Comparison of ENCODE assay signal across 18 mouse cellular contexts in the genomic region with DNA sequence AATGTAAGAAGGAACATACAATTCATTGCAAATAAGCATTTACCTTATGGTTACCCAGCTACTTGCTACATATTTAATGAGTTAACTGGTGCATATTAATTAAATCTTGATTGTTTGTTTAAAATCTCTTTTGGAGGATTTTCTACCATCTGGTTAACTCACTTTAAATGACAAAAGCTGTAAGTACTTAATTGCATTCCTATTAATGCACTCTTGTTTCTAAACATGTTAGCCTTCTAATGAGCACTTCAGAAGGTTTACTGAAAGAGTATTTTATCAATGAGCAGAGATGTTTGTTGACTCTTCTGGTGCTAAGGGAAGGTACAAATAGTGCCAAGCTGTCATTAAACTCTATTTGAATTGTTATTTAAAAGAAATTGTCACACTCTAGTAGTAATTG.
"Had no signal": no experiment of that assay in that cellular context is flagged by ENCODE, and none has a peak within 500 bp of the region (broad histone marks: within the 10 kb centered on the region; RNA-seq: fewer than 3 reads in every experiment).

No protein-coding gene starts in this region.

- ATAC-seq: midbrain, embryonic 16.5 days had no signal

- H3K4me2 ChIP-seq: lung, embryonic 14.5 days; midbrain, embryonic 12.5 days; neural tube, embryonic 13.5 days; neural tube, embryonic 15.5 days had no signal

- H3K4me1 ChIP-seq: midbrain, embryonic 10.5 days; midbrain, embryonic 12.5 days; neural tube, embryonic 13.5 days; neural tube, embryonic 15.5 days had no signal

- H3K9ac ChIP-seq: lung, embryonic 14.5 days; midbrain, embryonic 12.5 days; neural tube, embryonic 13.5 days; neural tube, embryonic 15.5 days had no signal

- DNase-seq: lung, adult 18-20 months; lung, embryonic 14.5 days; lung, postnatal 10 days; lung, postnatal 4 days; midbrain, embryonic 14.5 days; right cerebral cortex, adult 18-20 months; right cerebral cortex, postnatal 25 days; right cerebral cortex, postnatal 4 days; spleen, adult 18-20 months; thymus, adult 18-20 months; thymus, postnatal 14 days; thymus, postnatal 36 days had no signal

- H3K4me3 ChIP-seq: midbrain, embryonic 10.5 days; midbrain, embryonic 12.5 days; myocyte; neural tube, embryonic 13.5 days; neural tube, embryonic 15.5 days had no signal

- H3K9me3 ChIP-seq: midbrain, embryonic 10.5 days; midbrain, embryonic 12.5 days; neural tube, embryonic 13.5 days; neural tube, embryonic 15.5 days had no signal

- H3K27ac ChIP-seq: midbrain, embryonic 10.5 days; midbrain, embryonic 12.5 days; neural tube, embryonic 13.5 days; neural tube, embryonic 15.5 days had no signal

- H3K27me3 ChIP-seq: midbrain, embryonic 12.5 days; neural tube, embryonic 13.5 days; neural tube, embryonic 15.5 days had no signal

- H3K36me3 ChIP-seq: midbrain, embryonic 10.5 days; midbrain, embryonic 12.5 days; neural tube, embryonic 13.5 days; neural tube, embryonic 15.5 days had no signal
